Mouse (Mus musculus) cortical plate, adult 2 months (tissue): ENCODE measurements around the gene Chil1.

Source experiments
- CTCF ChIP-seq: fragments of 200-500 bp; IDR thresholded peaks from 2 replicates; pipeline ENCODE4 v1.5.1; 2011; ENCODE audit warnings: mild to moderate bottlenecking, control low read depth, low read length; ENCODE audit not compliant: insufficient read depth; ENCODE audit errors: extremely low read depth
- POLR2A ChIP-seq: fragments of 200-500 bp; IDR thresholded peaks from 2 replicates; pipeline ENCODE4 v1.6.1; 2011; ENCODE audit warnings: mild to moderate bottlenecking, low read length, control low read depth; ENCODE audit not compliant: insufficient read depth; ENCODE audit errors: extremely low read depth

- TF ChIP-seq CTCF (no peak), POLR2A (no peak)
Observed at GRCm38 (mm10) chr1:134230638-134231228, 48.8 kb downstream of the Chil1 start.
